Mouse (Mus musculus) layer of hippocampus, postnatal 25 days (tissue): ENCODE measurements at regions not wholly inside any gene's neighbourhood (a gene's known extent, or its start where the extent isn't known, plus 50 kb on each side); places are given as distances from the start of the nearest gene placed in this dataset.
"Not testable (repeated sequence)": the region's sequence is repeated elsewhere in the genome, so short reads cannot be mapped to it uniquely, and the experiment has no call there.

ENCODE experiments used
- DNase-seq, 2 experiments: peaks; one replicate each; pipeline ENCODE4 v3.0.0; 2022; ENCODE audit warnings: mixed read lengths in 2 of 2, low spot score in 1 of 2; ENCODE audit errors: extremely low spot score in 1 of 2

DNA sequence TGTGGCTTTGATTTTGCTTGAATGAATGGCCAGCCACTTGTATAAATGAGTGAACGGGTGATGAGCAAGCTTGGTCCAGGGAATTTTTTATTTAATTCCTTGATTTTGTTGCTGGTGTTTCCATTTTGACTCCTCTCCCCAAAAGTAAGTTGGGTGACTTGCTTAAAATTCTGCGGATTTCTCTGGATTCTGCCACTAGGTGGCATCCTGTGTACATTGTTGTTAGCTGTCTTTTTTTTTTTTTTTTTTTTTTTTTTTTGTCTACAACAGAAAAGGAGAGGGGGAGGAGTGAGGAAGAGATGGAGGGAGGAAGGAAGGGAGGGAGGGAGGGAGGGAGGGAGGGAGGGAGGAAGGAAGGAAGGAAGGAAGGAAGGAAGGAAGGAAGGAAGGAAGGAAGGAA is 91.5 kb upstream of the Zfp746 start:
- DNase-seq: peak; percentile 28 to 74

DNA sequence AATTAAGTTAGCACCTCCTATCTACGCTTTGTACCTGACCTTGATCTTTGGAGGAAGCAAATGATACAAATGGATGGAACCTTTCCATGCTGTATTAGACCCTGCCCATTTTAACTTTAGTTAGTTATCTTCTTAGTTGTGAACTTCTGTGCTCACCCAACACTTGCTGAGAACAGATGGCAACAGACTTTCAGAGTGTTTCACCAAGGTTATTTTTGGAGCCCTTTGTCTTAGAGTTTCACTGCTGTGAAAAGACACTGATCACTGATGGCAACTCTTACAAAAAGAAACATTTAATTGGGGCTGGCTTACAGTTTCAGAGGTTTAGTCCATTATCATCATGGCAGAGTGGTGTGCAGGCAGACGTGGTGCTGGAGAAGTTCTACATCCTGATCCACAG is 88.8 kb upstream of the Zfp746 start:
- DNase-seq: no peak

- DNase-seq: not testable (repeated sequence)
These were observed 86.4 kb upstream of the Zfp746 start for GRCm38 (mm10) chr6:48172769-48173168.

- no peak for DNase-seq
These were observed 50.5 kb upstream of the Zfp746 start for GRCm38 (mm10) chr6:48136851-48137250.
